Mouse (Mus musculus) layer of hippocampus, adult 8-10 months (tissue): ENCODE measurements around the gene Drd3. TPM values are rescaled to one million over a fixed set of nuclear protein-coding genes. Genes with fewer than 3 reads are reported as not detected.

Source experiments
- DNase-seq, 2 experiments: peaks; one replicate each; pipeline ENCODE4 v3.0.0; 2022; ENCODE audit warnings: low spot score in 2 of 2
- microRNA-seq, 2 experiments: library from miRNA; unstranded; fragments of <30 nt; microRNA quantifications; one replicate each; pipeline ENCODE4 v1.2.0; 2022
- total RNA-seq, 4 experiments: library from RNA; stranded (reverse); gene quantifications; 2 replicates each; pipeline ENCODE4 v1.2.4; 2022

Drd3 gene
- total RNA-seq, 4 experiments from 2014 or later, result 0.23 TPM; not detected in 3

- no peak for DNase-seq
These were observed 47.3 kb downstream of the Drd3 start for GRCm38 (mm10) chr16:43801137-43801536.

DNA sequence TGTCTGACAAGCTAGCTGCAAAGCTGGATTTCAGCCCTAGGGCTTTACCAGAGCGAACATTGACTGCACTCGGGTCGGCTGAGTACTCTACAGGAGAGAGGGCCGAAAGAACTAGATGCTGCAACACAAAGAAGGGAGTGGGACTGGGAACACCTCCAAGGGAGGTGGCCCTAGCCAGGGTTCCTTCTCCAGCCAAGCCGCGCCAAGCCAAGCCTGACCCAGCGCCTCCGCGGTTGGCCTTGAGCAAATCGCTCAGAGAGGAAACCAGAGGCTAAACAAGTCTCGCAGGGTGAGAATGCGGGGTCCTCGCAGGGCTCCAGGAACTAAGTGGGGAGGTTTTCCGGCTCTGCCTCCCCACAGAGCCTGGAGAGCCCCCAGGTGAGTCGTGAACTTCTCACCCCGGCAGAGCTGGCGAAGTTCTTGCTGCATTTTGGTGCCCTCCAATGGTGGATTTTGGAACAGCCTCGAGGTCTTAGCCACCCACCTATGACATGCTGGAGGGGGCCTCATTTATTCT, 48.0 kb downstream of the Drd3 start:
- DNase-seq, result peak; percentile 12 to 66

GRCm38 (mm10) chr16:43802466-43802865, 48.6 kb downstream of the Drd3 start:
- DNase-seq, result no peak

- no peak for DNase-seq
These were observed 50.5 kb downstream of the Drd3 start for GRCm38 (mm10) chr16:43804364-43804763.

GRCm38 (mm10) chr16:43807048-43807447, 53.2 kb downstream of the Drd3 start:
- no peak for DNase-seq

- DNase-seq, result no peak
These were observed 55.6 kb downstream of the Drd3 start for GRCm38 (mm10) chr16:43809429-43809828.

DNA sequence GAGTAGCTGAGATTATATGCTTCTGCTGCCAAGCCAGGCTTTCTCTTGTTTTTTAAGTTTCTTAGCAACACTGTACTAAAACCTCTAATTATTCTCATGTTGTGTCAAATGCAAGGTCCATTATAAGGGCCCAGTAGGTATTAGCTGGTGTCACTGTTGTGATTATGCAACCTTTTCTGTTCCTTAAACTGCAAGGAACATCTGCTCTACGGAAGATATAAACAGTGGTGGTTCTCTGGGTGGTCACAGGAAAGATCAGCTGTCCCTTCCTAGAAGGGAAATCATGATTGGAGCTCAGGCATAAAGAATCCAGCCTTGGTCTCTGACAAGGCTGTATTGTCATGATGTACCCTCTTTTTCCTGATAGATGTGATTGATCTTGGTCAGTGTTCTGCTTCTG, 57.6 kb downstream of the Drd3 start:
- DNase-seq, result no peak

DNA sequence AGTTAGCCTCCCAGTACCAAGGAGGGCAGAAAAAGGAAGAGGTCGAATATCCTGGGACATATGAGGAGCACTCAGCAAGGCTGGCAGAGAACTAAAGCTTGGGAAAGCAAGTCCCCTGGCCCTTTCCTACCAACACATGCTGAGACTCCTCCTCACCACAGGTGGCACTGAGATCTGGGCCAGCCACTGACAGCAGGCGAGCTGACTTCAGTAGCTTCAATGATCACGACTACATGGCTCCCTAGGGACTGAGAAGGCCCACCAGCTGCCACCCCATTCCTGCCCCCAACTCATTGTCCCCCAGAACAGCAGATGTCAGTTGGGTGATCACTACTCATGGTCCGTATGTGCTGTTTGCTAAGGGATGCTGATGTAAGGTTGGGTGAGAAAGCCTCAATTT, 60.8 kb downstream of the Drd3 start:
- DNase-seq, result peak; percentile 17 to 56

DNA sequence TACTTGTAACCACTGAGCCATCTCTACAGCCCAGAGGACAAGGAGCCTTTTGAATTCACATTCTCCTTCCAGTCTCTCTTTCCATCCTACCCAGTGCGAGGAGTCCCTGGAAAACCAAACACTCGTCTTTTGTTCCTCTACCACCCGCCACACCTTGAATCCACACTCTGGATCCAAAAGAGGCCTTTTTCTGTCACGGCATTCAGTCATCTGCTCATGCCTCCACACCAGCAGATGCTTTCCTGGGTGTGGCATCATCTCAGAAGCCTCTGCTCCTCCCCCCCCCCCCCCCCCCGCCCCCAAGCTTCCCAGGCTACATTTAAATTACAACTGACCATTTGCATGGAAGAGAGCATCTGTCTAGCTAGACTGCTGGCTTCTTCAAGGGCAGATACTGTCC, 62.5 kb downstream of the Drd3 start:
- DNase-seq, result no peak

GRCm38 (mm10) chr16:43818404-43818803, 64.6 kb downstream of the Drd3 start:
- no peak for DNase-seq

DNA sequence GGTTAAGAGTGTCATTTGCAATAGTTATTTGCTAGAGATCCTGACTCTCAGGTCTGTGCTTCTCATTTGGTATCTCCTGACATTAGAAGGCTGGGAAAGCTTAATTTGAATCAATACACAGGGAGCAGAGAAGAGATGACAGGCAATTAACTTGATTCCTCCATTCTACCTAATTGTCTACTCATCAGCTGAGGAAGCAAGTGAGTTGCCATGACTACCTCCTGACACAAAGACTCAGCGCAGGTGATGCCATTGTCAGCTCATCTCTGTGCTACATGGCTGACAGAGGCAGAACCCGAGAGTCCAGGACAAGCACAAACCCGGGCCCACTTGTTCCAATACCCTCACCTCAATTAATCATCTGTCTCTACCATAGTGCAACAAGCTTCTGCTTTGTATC, 73.7 kb downstream of the Drd3 start:
- DNase-seq, result no peak

DNA sequence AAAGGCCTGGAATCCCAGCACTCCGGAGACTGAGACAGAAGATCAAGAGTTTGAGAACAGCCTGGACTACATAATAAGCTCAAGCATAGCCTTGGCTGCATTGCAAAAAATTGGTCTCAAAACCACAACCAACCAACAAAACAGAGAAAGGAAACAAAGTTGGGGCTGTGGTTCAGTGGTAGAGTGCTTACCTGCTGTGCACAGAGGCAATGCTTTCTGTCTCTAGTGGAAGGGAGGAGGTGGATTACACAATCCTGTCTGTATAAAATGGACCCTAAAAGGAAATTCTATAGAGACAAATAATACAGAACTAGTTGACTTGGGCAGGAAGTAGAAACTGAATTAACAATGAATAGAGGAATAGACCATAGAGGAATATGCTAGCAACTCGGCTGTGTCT, 78.1 kb downstream of the Drd3 start:
- no peak for DNase-seq

GRCm38 (mm10) chr16:43841236-43841635, 87.4 kb downstream of the Drd3 start:
- DNase-seq, result no peak

DNA sequence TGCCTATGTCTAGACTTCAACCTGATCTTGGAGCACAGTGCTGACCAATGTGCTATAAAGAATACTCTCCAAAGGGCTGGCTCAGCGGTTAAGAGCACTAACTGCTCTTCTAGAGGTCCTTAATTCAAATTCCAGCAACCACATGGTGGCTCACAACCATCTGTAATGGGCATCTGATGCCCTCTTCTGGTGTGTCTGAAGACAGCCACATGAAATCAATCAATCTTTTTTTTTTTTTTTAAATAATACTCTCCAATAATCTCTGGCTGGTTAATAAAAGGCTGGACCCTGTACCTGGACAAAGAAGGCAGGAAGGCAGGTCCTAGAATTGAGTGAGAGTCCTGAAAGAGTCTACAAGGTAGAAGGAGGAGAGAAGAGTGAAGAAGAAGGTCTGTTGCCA, 96.0 kb downstream of the Drd3 start:
- no peak for DNase-seq

DNA sequence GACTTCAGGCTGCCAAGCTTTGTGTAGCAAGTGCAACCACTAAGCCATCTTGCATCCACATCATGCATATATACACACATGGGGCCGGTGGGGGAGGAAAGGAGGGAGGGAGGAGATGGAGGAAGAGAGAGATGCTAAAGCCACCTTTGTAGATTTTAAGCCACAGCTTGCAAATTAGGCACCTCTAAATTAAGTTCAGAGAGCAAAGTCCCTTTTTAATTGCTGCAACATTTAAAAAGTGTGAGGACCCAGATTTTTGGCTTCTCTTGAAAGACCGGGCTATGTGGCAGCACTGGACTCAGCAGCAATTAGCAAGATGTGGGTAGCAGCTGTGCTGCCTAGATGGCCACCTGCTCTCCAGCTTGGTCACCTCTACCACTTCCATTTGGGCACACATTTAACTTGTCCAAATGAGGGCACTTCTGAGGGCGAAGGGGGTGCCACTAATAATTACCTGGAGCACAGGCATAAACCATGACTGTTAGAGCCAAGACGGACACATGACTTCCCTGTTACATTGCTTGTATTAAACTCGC, 105.2 kb downstream of the Drd3 start:
- no peak for DNase-seq

DNA sequence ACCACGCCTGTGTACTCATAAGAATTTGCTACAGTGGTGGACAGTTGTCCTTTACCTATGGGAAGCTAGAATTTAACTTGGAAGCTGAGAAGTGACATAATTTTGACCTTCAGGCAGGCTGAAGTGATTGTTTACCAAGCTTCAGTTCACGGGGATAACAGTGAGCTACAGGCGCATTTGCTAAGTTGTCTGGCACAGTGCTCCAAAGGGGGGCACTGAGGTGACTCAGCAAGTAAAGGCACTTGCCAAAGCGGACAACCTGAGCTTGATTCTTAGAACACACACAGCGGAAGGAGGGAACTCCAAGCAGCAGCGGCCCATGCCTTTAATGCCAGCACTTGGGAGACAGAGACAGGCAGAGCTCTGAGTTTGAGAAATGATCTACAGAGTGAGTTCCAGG, 106.8 kb downstream of the Drd3 start:
- DNase-seq, result no peak

GRCm38 (mm10) chr16:43869805-43870204, 116.0 kb downstream of the Drd3 start:
- DNase-seq, result no peak

DNA sequence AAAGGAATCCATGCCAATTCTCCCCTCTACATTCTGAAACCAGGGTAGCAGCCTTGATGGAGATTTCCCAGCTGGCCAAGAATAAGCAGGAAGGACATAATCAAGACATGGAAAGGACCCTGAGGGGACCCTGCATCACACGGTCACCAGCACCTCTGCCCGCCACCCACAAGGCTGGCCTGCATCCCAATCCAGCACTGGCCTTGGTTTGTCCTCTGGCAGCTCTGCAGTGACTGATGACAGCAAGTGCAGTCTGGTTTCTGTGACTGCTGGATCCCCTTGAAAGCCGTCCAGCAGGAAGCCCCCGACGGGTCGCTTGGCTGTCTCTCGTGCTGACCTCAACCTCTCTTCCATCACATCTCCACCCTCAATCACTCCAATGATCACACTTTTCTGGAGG, 117.6 kb downstream of the Drd3 start:
- no peak for DNase-seq

Small RNA genes within 50 kb of the gene (microRNA-seq; reads per million reads assigned to microRNA genes)
- gene Gm25996, result 0 reads per million in 2 experiments

Other genes starting within 250 kb of the Drd3 start
- not detected for gene Tigit, start 89.9 kb upstream of the Drd3 start, total RNA-seq
- gene Ccdc191, start 135.8 kb downstream of the Drd3 start, total RNA-seq, result 1 to 10 TPM; 3.7 to 5.5 (median 4.5) TPM
- gene Qtrt2, start 172.8 kb downstream of the Drd3 start, total RNA-seq, result 10 to 100 TPM; 37.7 to 56.4 (median 40.0) TPM
- 10 to 100 TPM; 43.1 to 51.1 (median 48.6) TPM for gene Zdhhc23, start 225.8 kb downstream of the Drd3 start, total RNA-seq